Mouse (Mus musculus): ENCODE data around the gene Hormad2.

DNA sequence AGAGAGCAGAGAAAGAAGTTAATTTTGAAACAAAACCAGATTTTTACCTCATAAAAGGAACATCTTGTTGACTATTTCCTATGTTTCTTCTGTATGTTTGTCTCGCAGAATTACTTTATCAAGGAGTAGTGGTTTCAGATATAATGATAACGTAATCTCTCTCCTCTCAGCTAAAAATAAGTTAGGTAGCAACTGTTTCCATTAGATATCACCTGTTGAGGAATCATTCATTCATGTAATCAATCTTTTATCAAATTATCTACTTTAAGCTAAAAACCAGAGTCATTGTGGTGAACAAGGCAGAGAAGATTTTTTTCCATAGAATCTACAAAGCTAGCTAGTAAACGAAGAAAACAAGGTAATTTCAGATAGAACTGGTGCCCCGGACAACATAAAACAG is 28.6 kb downstream of the Hormad2 start:
- TF ChIP-seq CTCF (IDR thresholded peaks at IDR 0.05; ENCODE audit: low read depth) (no peak), EP300 (optimal IDR thresholded peaks at IDR 0.05) (no peak)

Measured in stomach, postnatal 0 days (tissue).